Mouse (Mus musculus) olfactory bulb, adult 2 months (tissue): ENCODE data around the gene Nlrc4.

ENCODE experiments used
- CTCF ChIP-seq: fragments of 200-500 bp; IDR thresholded peaks from 2 replicates; pipeline ENCODE4 v1.5.1; 2012; ENCODE audit warnings: low read depth, mild to moderate bottlenecking, low read length, moderate library complexity; ENCODE audit not compliant: insufficient read depth
- POLR2A ChIP-seq: fragments of 200-500 bp; IDR thresholded peaks from 2 replicates; pipeline ENCODE4 v1.6.1; 2012; ENCODE audit warnings: mild to moderate bottlenecking, low read depth, low read length, moderate library complexity; ENCODE audit not compliant: insufficient read depth

GRCm38 (mm10) chr17:74449776-74450175 is 9.2 kb downstream of the Nlrc4 start:
- TF ChIP-seq CTCF (no peak), POLR2A (no peak)
